ENCODE assay signal across 8 mouse cellular contexts in the genomic region with DNA sequence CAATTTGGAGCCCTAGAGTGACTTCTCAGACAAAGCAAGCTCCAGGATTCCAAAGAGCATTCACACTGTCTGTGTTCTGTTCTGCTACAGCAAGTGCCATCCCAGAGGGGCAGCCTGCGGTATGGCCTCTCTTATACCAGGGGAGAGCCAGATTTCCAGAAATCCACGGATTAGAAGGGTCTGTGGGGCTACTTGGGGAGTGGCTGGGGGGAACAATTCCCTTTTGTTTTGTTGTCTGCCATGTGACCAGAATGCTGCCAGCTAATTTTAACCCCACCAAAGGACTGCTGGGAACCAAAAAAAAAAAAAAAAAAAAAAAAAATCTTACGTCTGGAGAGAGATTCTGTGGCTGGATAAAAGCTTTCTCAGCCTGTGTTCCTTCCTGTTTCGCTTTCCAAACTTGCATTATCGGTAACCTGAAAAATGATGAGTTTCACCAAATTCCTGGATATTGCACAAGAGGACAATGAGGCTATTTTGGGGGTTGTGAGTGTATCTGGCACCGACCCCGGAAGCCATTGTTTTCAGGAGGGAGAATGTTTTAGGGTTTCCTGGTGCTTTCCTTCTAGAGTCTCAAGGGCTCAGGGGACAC. TPM values are rescaled to one million over a fixed set of nuclear protein-coding genes. Genes with fewer than 3 reads are reported as not detected.
DNase-seq lines count a peak whose midpoint lies in the region; ATAC-seq lines count a peak whose summit lies in the region.

No protein-coding gene starts in this region.

- no peaks in the 10 kb centered on the region for H3K9me3 ChIP-seq in forebrain, embryonic 11.5 days (ENCODE audit: control insufficient read depth, low read length)
- H3K9me3 ChIP-seq in hindbrain, embryonic 15.5 days: no peaks in the 10 kb centered on the region
- no peaks in the 10 kb centered on the region for H3K9me3 ChIP-seq in liver, embryonic 16.5 days (replicated peaks; ENCODE audit: control insufficient read depth, low read length)
- no peaks in the 10 kb centered on the region for H3K9me3 ChIP-seq in stomach, embryonic 14.5 days (ENCODE audit: control insufficient read depth, low read depth, low read length)

- WGBS in forebrain, embryonic 11.5 days: 23% methylated on average over 7 of the region's 7 CpGs
- 10% methylated on average over 7 of the region's 7 CpGs for WGBS in hindbrain, embryonic 15.5 days
- WGBS in liver, embryonic 16.5 days (ENCODE audit: insufficient replicate concordance): 21% methylated on average over 7 of the region's 7 CpGs
- 35% methylated on average over 7 of the region's 7 CpGs for WGBS in stomach, embryonic 14.5 days

- H3K27ac ChIP-seq in forebrain, embryonic 11.5 days (ENCODE audit: low read depth, low read length): peak overlapping the region; percentile 99
- peak overlapping the region; percentile 98 for H3K27ac ChIP-seq in hindbrain, embryonic 15.5 days (replicated peaks)
- H3K27ac ChIP-seq in liver, embryonic 16.5 days (ENCODE audit: low read length): peak overlapping the region; percentile 61
- H3K27ac ChIP-seq in stomach, embryonic 14.5 days (ENCODE audit: low read length): peak overlapping the region; percentile 99

- DNase-seq in thymus, postnatal 0 days (ENCODE audit: low spot score): peak; percentile 24
- no peak for DNase-seq in thymus, adult 18-20 months
- DNase-seq in forebrain, embryonic 11.5 days (ENCODE audit: low spot score): no peak
- no peak for DNase-seq in spleen, postnatal 4 days (ENCODE audit: low spot score in 2 of 2)
- DNase-seq in right cerebral cortex, postnatal 25 days: no peak

- peak overlapping the region; percentile 26 for H3K4me2 ChIP-seq in forebrain, embryonic 11.5 days (ENCODE audit: low read depth, low read length, severe bottlenecking)
- H3K4me2 ChIP-seq in hindbrain, embryonic 15.5 days: peak overlapping the region; percentile 70
- H3K4me2 ChIP-seq in liver, embryonic 16.5 days (ENCODE audit: low read depth, low read length): peak overlapping the region; percentile 18; the same call in 1 of the 2 replicates
- no peak overlapping the region for H3K4me2 ChIP-seq in stomach, embryonic 14.5 days (replicated peaks; ENCODE audit: low read depth, low read length)

- no peak for ATAC-seq in forebrain, embryonic 11.5 days (replicated peaks; ENCODE audit: low FRiP score)
- ATAC-seq in hindbrain, embryonic 15.5 days (ENCODE audit: low FRiP score, low read depth): no peak
- ATAC-seq in liver, embryonic 16.5 days (ENCODE audit: low read depth): no peak
- no peak for ATAC-seq in stomach, embryonic 14.5 days (ENCODE audit: insufficient number of reproducible peaks, insufficient read depth, low FRiP score, low read depth)

- H3K4me1 ChIP-seq in forebrain, embryonic 11.5 days (replicated peaks; ENCODE audit: control insufficient read depth, insufficient read depth, low read length): peaks cover 56% of the 10 kb centered on the region
- peaks cover 74% of the 10 kb centered on the region for H3K4me1 ChIP-seq in hindbrain, embryonic 15.5 days (replicated peaks)
- H3K4me1 ChIP-seq in liver, embryonic 16.5 days (ENCODE audit: control insufficient read depth, low read depth, low read length): peaks cover 46% of the 10 kb centered on the region
- peaks cover 78% of the 10 kb centered on the region for H3K4me1 ChIP-seq in stomach, embryonic 14.5 days (ENCODE audit: control insufficient read depth, insufficient read depth, low read length)

- H3K36me3 ChIP-seq in forebrain, embryonic 11.5 days (ENCODE audit: control insufficient read depth, insufficient read depth, low read length): no peaks in the 10 kb centered on the region
- no peaks in the 10 kb centered on the region for H3K36me3 ChIP-seq in hindbrain, embryonic 15.5 days
- no peaks in the 10 kb centered on the region for H3K36me3 ChIP-seq in liver, embryonic 16.5 days (ENCODE audit: control insufficient read depth, insufficient read depth)
- no peaks in the 10 kb centered on the region for H3K36me3 ChIP-seq in stomach, embryonic 14.5 days (ENCODE audit: control insufficient read depth, insufficient read depth, low read length)

- H3K9ac ChIP-seq in forebrain, embryonic 11.5 days (ENCODE audit: low read length): peak overlapping the region; percentile 31
- peak overlapping the region; percentile 42 for H3K9ac ChIP-seq in hindbrain, embryonic 15.5 days
- H3K9ac ChIP-seq in liver, embryonic 16.5 days (ENCODE audit: low read depth, low read length): no peak overlapping the region
- H3K9ac ChIP-seq in stomach, embryonic 14.5 days (replicated peaks; ENCODE audit: low read depth, low read length): no peak overlapping the region; the same call in 1 of the 2 replicates

- H3K27me3 ChIP-seq in forebrain, embryonic 11.5 days (ENCODE audit: control insufficient read depth, insufficient read depth, low read length): no peaks in the 10 kb centered on the region
- H3K27me3 ChIP-seq in hindbrain, embryonic 15.5 days: no peaks in the 10 kb centered on the region
- H3K27me3 ChIP-seq in liver, embryonic 16.5 days (ENCODE audit: control insufficient read depth, insufficient read depth, low read depth, low read length): peaks cover under 1% of the 10 kb centered on the region
- no peaks in the 10 kb centered on the region for H3K27me3 ChIP-seq in stomach, embryonic 14.5 days (ENCODE audit: control insufficient read depth, insufficient read depth, low read length)

- H3K4me3 ChIP-seq in forebrain, embryonic 11.5 days (ENCODE audit: low read depth, low read length): no peak overlapping the region
- peak overlapping the region; percentile 5; the same call in 1 of the 2 replicates for H3K4me3 ChIP-seq in hindbrain, embryonic 15.5 days
- H3K4me3 ChIP-seq in liver, embryonic 16.5 days (ENCODE audit: low read depth, low read length): no peak overlapping the region
- H3K4me3 ChIP-seq in stomach, embryonic 14.5 days (ENCODE audit: low read depth, low read length): no peak overlapping the region

RNA-seq across cellular contexts. Expression of gene Irf2bpl, which starts 12.4 kb away (rescaled TPM):
- 13.1 and 15.5 TPM in 2 replicates for polyA plus RNA-seq in thymus, postnatal 0 days (2015; fragmentation: Nextera tagmentation; extraction: Ambion mirVana)
- 40.3 and 42.7 TPM in 2 replicates for polyA plus RNA-seq in forebrain, embryonic 11.5 days (2014; fragmentation: Nextera tagmentation; extraction: Ambion mirVana)
- polyA plus RNA-seq in hindbrain, embryonic 15.5 days (2015; fragmentation: Nextera tagmentation; extraction: Ambion mirVana): 72.9 and 87.3 TPM in 2 replicates
- 1.8 and 2.3 TPM in 2 replicates for polyA plus RNA-seq in liver, embryonic 16.5 days (2015; fragmentation: Nextera tagmentation; extraction: Ambion mirVana)
- 18.2 and 21.6 TPM in 2 replicates for polyA plus RNA-seq in stomach, embryonic 14.5 days (2014; fragmentation: Nextera tagmentation; extraction: Ambion mirVana)

RNA-seq across cellular contexts. Expression of gene Cipc, which starts 49.8 kb away (rescaled TPM):
- polyA plus RNA-seq in thymus, postnatal 0 days (2015; fragmentation: Nextera tagmentation; extraction: Ambion mirVana): 18.8 and 20.1 TPM in 2 replicates
- polyA plus RNA-seq in forebrain, embryonic 11.5 days (2014; fragmentation: Nextera tagmentation; extraction: Ambion mirVana): 46.5 and 48.7 TPM in 2 replicates
- polyA plus RNA-seq in hindbrain, embryonic 15.5 days (2015; fragmentation: Nextera tagmentation; extraction: Ambion mirVana): 45.1 and 46.1 TPM in 2 replicates
- polyA plus RNA-seq in liver, embryonic 16.5 days (2015; fragmentation: Nextera tagmentation; extraction: Ambion mirVana): 7.8 and 7.9 TPM in 2 replicates
- 20.9 and 22.3 TPM in 2 replicates for polyA plus RNA-seq in stomach, embryonic 14.5 days (2014; fragmentation: Nextera tagmentation; extraction: Ambion mirVana)

Comparison
In these comparisons a context has a peak if more than half of its experiments do, and no peak if none do; other contexts are left out.
1. H3K9ac ChIP-seq: peak in forebrain, embryonic 11.5 days (single experiment) and hindbrain, embryonic 15.5 days (single experiment); none in liver, embryonic 16.5 days (single experiment) and stomach, embryonic 14.5 days (single experiment).
2. Peak in every context shown above with its lines, with median percentiles within 50 percentile points of each other: H3K27ac ChIP-seq.